Mouse (Mus musculus) right cerebral cortex, postnatal 36 days (tissue): ENCODE data around the gene Olfr920.

Experiments used
- DNase-seq, 2 experiments: peaks; one replicate each; pipeline ENCODE4 v3.0.0; 2022; ENCODE audit warnings: low spot score in 2 of 2, mixed read lengths in 1 of 2

Olfr920 gene

DNA sequence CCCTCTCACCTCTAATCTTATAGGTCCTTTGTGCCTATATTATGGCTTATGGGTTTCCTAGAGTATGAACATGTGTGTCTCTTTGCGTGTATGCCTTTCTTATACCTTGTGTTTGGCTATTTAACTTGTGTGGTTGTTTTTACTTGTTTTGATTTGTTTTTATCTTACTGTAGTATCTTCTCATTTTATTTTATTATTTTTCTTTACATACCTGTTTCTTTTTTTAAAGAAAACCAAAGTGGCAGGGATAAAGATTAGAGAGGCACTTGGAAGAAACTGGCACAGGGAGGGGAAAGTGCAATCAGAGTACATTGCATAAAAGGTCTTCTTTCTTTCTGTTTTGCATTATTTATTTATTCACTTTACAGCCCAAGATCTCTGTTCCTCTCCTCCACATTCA is at the start of gene Olfr920:
Gene Olfr920, plus strand, starts transcription at position 301 of the 400 bp plus-strand sequence.
- no peak for DNase-seq

DNA sequence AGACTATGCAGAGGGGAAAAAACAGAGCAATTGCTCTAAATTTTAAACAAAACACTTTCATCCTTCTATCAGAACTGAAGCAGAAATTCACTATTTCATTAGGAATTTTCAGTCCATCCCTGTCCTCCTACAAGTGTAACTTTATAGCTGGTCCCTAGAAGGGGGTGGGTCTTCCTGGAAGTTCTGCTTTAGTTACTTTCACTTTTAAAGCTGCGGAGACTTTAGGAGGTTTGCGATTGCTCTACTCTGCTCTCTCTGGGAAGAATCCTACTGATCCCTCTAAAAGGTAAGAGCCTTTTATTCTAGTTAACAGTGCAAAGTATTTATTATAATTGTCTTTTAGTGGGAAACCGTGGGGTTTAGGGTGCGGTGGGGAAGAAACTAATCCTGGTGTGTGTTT is 34.0 kb upstream of the Olfr920 start, which contains the start of gene Vwa5a:
Gene Vwa5a, plus strand, starts transcription at position 167 of the 400 bp plus-strand sequence.
- no peak for DNase-seq

DNA sequence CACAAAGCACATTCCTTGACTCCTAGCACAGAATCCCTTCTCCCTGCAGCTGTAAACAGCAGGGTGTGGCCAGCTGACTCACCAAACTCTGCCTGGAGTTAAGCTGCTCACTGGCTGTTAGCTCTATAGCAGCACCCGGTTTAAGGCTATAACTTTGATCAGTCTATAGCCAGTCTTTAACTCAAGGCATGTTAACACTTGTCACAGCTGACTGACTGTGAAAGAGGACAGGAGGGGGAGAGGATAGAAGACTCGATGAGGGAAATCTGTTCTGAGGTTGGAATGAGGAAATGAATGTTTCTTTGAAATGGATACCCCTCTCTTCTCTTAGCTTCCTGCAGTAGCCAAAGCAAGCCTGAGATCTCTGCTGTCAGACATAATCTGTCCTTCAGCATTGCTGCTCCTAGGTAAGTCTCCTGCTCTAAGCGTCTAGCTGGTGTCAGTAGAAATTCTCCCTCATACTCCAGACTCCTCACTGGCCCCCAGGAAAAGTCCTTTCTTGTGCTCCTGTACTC is 33.1 kb upstream of the Olfr920 start:
- no peak for DNase-seq

DNA sequence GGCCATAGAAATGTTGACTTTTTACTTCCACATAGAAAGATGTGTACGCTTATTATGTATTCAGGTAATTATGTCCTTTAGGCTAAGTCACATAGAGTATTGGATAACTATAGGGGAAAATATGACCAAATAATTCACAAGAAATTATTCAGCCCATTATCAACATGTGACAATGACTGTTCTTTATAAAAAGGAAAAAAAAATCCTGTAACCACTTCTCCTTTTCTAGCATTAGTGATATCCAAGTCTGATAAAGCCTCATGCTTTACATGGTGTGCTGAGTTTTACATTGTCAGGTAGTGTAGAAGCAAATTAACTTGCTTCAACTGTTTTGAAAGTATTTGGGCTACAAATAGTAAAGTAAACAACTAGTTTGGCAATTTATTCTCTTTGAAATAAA is 28.1 kb upstream of the Olfr920 start:
- no peak for DNase-seq

DNA sequence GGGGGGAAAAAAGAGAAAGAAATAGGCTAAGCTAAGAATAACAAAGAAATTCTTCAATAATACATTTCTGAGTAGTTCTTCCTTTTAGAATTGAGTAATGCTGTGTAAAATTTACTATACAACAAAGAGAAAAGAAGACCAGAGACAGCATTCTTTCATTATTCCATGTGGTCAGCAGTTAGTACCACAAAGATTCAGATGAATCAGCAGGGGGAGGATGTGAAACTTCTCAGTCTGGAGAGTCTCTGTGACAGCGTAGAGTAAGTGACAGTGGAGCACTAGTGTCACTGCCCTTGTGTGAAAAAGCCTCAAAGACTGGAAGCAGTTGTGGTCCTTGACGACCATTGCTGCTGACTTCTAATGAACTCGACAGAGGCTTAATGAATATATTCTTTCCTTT is 23.9 kb upstream of the Olfr920 start:
- DNase-seq: no peak

DNA sequence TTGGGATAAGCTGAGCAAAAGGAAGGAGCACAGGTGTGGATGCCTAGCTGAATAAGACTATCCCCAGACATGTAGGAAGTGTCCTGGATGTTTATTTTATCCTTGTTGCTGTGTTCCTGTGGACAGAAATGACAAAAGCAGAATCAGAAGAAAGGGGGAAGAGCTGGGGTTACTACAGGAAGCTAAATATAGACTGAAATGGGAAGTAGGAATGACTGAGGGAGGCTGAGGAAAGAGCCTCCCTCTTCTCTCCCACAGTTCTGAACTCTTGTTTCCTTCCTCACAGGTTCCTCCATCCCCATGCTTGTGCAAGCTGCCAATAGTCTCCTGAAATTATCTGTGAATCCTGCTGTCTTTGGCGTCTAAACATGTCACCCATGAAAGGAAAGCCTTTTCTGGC is 10.7 kb upstream of the Olfr920 start:
- no peak for DNase-seq

DNA sequence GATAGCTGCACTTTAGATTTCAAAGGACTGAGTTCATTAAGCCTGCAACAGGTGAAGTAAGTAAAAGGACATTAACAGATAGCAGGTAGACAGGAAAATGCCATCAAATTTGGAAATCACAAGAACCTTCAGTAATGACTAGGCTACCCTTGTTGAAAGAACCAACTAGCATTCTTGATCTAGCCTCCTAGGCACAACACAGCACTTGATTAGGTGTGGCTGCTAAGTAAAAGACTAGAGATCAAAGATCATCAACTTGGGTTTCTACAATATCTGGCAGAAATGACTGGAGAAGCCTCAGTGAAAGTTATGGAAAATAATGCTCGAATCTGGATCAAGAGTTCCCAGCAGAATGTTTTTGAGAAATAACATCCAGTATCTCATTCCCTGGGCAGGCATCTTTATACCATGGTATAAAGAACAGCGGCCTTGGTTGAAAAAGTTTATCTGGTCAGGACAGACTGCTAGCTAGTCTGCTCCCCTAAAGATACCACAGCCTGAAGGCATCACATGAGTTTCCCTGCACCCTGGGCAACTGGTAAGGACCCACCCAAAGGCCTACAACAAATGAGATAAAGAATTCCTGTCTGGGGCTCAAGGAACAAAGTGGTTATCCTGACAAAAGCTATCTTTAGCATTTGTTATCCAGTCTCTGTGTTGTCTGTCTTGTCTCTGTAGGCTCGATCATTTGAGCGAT is 7.3 kb upstream of the Olfr920 start:
- no peak for DNase-seq

DNA sequence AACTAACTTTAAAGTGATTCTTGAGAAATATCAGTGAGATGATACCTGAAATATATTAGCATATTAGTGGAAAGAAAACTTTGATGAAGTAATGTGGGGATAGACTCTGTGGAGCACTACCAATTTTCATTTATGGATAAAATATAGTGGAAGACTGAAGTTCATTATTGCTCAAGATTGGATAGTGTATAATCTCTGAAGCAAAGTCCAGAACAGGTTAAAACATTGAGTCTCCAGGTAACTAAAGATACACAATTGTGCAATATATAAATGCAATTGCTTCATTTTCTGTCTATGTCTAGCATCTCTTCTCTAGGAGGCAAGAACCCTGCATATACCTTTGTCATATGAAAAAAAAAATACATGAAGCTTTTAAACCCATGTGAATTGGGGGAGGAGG is 20.7 kb downstream of the Olfr920 start, which contains the start of gene Olfr921:
Gene Olfr921, plus strand, starts transcription at position 301 of the 400 bp plus-strand sequence.
- no peak for DNase-seq

DNA sequence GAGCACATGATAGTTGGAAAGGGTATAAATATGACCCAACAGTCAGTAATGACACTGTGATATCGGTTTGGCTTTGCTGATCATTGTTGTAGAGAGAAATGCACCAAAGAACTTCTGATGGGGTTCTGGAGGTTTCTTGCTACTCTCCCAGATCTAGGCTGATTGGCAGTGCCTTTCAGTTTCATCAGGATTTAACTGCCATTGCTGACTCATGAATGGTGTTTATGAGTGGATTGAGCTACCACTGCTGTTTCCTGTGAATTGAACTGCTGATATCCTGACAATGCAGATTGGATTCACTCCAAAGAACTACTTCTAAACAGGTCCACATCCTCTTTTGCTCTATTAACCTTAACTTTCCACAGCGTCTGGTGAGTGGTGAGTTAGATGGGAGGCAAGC is 40.6 kb downstream of the Olfr920 start:
- DNase-seq: no peak

DNA sequence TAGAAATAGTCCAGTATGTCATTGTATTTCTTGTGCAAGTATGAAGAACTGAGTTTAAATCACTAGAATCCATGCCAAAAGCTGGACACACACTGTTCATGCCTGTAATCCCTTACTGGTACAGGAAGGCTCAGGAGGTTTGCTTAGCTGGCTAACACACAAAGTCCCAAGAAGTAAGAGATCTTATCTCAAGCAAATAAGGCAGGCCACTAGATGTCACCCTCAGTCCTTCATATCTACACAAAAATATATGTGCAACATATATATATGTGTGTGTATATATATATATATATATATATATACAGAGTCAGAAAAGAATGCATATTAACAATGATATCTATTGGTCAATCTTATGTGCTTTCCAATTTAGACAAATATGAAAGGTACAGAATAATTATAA is 53.6 kb downstream of the Olfr920 start:
- peak in 1 of 2 experiments; percentile 3 for DNase-seq
